Mouse (Mus musculus): ENCODE measurements at regions not wholly inside any gene's neighbourhood (a gene's known extent, or its start where the extent isn't known, plus 50 kb on each side); places are given as distances from the start of the nearest gene placed in this dataset.

DNA sequence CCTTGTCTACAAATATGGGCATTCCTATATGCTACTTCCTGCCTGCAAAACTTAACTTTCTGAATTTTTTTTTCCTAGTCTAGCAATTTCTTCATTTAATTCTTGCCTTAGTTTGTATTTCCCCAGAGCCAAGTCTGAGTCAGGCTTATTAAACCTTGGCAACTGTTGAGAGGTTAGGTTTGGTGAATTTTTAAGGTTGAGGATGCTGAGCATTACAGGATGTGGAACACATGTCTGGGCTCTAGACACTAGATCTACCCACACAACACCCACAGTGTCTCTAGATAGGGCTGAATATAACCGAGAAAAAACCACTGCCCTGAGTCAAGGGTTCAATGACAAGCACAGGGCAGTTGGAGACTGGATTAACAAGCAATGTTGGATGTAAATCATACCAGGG lies 211.4 kb upstream of the Gm765 start:
- Histone ChIP-seq H3K27ac (ENCODE audit: low read depth, low read length) (no peak overlapping the region), H3K4me2 (replicated peaks; ENCODE audit: low read depth, low read length) (no peak overlapping the region), H3K9me3 (ENCODE audit: control insufficient read depth, low read length) (no peaks in the 10 kb centered on the region), H3K9ac (ENCODE audit: low read depth, low read length) (no peak overlapping the region), H3K27me3 (ENCODE audit: control insufficient read depth, insufficient read depth, low read length) (no peaks in the 10 kb centered on the region), H3K4me3 (ENCODE audit: low read length) (no peak overlapping the region), H3K4me1 (ENCODE audit: control insufficient read depth, insufficient read depth, low read length) (no peaks in the 10 kb centered on the region), H3K36me3 (ENCODE audit: control insufficient read depth, insufficient read depth, low read length) (no peaks in the 10 kb centered on the region)
- 69% methylated on average over 1 of the region's 1 CpGs for WGBS
- ATAC-seq (ENCODE audit: low FRiP score, low TSS enrichment), result no peak

DNA sequence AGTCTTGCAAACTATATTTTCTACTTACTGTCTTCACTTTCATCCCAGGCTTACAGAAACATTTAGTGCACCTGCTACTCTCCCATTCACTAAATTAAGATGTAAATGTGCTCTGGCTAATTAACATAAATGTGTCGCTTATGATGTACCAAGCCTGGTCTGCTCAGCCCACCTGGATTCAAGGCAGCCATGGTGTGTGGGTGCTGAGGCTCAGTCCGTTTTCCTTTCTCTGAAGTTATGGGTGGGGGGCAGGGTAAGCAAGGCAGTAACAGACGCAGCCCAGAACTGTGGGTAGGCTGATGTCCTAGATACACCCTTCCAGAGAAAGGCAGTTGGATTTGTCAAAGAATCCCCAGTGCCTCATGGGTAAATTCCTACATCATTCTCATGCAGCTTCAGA lies 209.2 kb upstream of the Gm765 start:
- ATAC-seq (ENCODE audit: low FRiP score, low TSS enrichment), result no peak
- no peaks in the 10 kb centered on the region for H3K9me3 ChIP-seq (ENCODE audit: control insufficient read depth, low read length)
- no peak overlapping the region for H3K27ac ChIP-seq (ENCODE audit: low read depth, low read length)
- no peaks in the 10 kb centered on the region for H3K27me3 ChIP-seq (ENCODE audit: control insufficient read depth, insufficient read depth, low read length)
- no peaks in the 10 kb centered on the region for H3K4me1 ChIP-seq (ENCODE audit: control insufficient read depth, insufficient read depth, low read length)
- no peak overlapping the region for H3K4me2 ChIP-seq (replicated peaks; ENCODE audit: low read depth, low read length)
- H3K36me3 ChIP-seq (ENCODE audit: control insufficient read depth, insufficient read depth, low read length), result no peaks in the 10 kb centered on the region
- H3K9ac ChIP-seq (ENCODE audit: low read depth, low read length), result no peak overlapping the region
- 78% methylated on average over 3 of the region's 3 CpGs for WGBS
- no peak overlapping the region for H3K4me3 ChIP-seq (ENCODE audit: low read length)

DNA sequence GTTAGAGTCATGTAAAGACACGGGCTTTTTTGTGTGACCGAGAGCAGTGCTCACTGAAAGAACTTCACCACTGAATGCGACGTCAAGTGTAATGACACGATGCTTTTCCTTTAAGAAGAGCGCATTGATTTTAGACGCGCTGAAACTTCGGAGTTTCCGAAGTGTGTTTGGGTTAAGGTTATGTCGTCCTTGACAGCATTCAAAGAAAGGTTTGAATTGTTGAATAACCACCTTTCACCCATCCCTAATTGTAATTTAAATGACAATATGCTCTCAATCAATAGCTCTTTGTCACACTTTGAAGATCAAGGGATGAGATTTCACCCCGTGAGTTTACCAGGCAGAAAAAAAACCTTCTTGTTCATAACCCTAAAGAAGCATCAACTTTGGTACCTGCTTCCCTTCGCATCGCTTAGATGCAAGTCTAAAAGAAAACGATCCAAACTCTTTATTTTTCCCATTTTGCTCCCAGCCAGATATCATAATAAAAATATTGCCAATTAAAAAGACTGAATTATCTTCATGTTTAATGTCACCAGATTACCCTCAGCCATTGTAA lies 184.4 kb upstream of the Gm765 start:
- Histone ChIP-seq H3K4me2 (replicated peaks; ENCODE audit: low read depth, low read length) (no peak overlapping the region), H3K36me3 (ENCODE audit: control insufficient read depth, insufficient read depth, low read length) (no peaks in the 10 kb centered on the region), H3K27ac (ENCODE audit: low read depth, low read length) (no peak overlapping the region), H3K9me3 (ENCODE audit: control insufficient read depth, low read length) (no peaks in the 10 kb centered on the region), H3K4me1 (ENCODE audit: control insufficient read depth, insufficient read depth, low read length) (no peaks in the 10 kb centered on the region), H3K4me3 (ENCODE audit: low read length) (no peak overlapping the region), H3K27me3 (ENCODE audit: control insufficient read depth, insufficient read depth, low read length) (no peaks in the 10 kb centered on the region), H3K9ac (ENCODE audit: low read depth, low read length) (no peak overlapping the region)
- no peak for ATAC-seq (ENCODE audit: low FRiP score, low TSS enrichment)
- WGBS, result 59% methylated on average over 15 of the region's 15 CpGs

GRCm38 (mm10) chr6:98525286-98525685 lies 182.7 kb upstream of the Gm765 start:
- Histone ChIP-seq H3K36me3 (ENCODE audit: control insufficient read depth, insufficient read depth, low read length) (no peaks in the 10 kb centered on the region), H3K27me3 (ENCODE audit: control insufficient read depth, insufficient read depth, low read length) (no peaks in the 10 kb centered on the region), H3K27ac (ENCODE audit: low read depth, low read length) (no peak overlapping the region), H3K9me3 (ENCODE audit: control insufficient read depth, low read length) (no peaks in the 10 kb centered on the region), H3K9ac (ENCODE audit: low read depth, low read length) (no peak overlapping the region), H3K4me3 (ENCODE audit: low read length) (no peak overlapping the region), H3K4me2 (replicated peaks; ENCODE audit: low read depth, low read length) (no peak overlapping the region), H3K4me1 (ENCODE audit: control insufficient read depth, insufficient read depth, low read length) (no peaks in the 10 kb centered on the region)
- WGBS, result 9% methylated on average over 6 of the region's 6 CpGs
- no peak for ATAC-seq (ENCODE audit: low FRiP score, low TSS enrichment)

GRCm38 (mm10) chr6:98524659-98525058 lies 182.1 kb upstream of the Gm765 start:
- 50% methylated on average over 2 of the region's 2 CpGs for WGBS
- Histone ChIP-seq H3K4me3 (ENCODE audit: low read length) (no peak overlapping the region), H3K36me3 (ENCODE audit: control insufficient read depth, insufficient read depth, low read length) (no peaks in the 10 kb centered on the region), H3K27me3 (ENCODE audit: control insufficient read depth, insufficient read depth, low read length) (no peaks in the 10 kb centered on the region), H3K4me1 (ENCODE audit: control insufficient read depth, insufficient read depth, low read length) (no peaks in the 10 kb centered on the region), H3K27ac (ENCODE audit: low read depth, low read length) (no peak overlapping the region), H3K4me2 (replicated peaks; ENCODE audit: low read depth, low read length) (no peak overlapping the region), H3K9ac (ENCODE audit: low read depth, low read length) (no peak overlapping the region), H3K9me3 (ENCODE audit: control insufficient read depth, low read length) (no peaks in the 10 kb centered on the region)
- no peak for ATAC-seq (ENCODE audit: low FRiP score, low TSS enrichment)

GRCm38 (mm10) chr6:98521526-98521925 lies 179.0 kb upstream of the Gm765 start:
- no peak for ATAC-seq (ENCODE audit: low FRiP score, low TSS enrichment)
- no peaks in the 10 kb centered on the region for H3K9me3 ChIP-seq (ENCODE audit: control insufficient read depth, low read length)
- WGBS, result 85% methylated on average over 10 of the region's 10 CpGs
- no peak overlapping the region for H3K9ac ChIP-seq (ENCODE audit: low read depth, low read length)
- no peak overlapping the region for H3K27ac ChIP-seq (ENCODE audit: low read depth, low read length)
- H3K27me3 ChIP-seq (ENCODE audit: control insufficient read depth, insufficient read depth, low read length), result no peaks in the 10 kb centered on the region
- no peaks in the 10 kb centered on the region for H3K4me1 ChIP-seq (ENCODE audit: control insufficient read depth, insufficient read depth, low read length)
- no peak overlapping the region for H3K4me2 ChIP-seq (replicated peaks; ENCODE audit: low read depth, low read length)
- H3K4me3 ChIP-seq (ENCODE audit: low read length), result no peak overlapping the region
- H3K36me3 ChIP-seq (ENCODE audit: control insufficient read depth, insufficient read depth, low read length), result no peaks in the 10 kb centered on the region

DNA sequence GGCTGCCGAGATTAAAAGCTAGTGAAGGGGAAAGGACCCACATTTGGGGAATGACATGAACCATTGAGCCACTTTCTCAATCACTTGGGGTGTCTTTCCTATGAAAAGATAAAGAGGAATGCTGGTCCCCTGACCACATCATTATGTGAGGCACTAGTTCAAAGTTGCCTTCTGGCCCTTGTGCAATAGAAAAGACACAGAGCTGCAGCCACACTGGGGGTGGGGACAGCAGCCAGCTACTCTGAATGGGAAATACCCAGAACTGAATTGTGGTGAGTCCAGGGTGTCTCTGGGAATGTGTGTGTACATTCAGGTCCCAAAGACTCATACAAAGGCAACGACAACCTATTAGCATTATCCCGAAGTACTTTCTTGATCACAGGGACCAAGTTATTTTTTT lies 172.3 kb upstream of the Gm765 start:
- H3K4me2 ChIP-seq (replicated peaks; ENCODE audit: low read depth, low read length), result no peak overlapping the region
- ATAC-seq (ENCODE audit: low FRiP score, low TSS enrichment), result no peak
- H3K9ac ChIP-seq (ENCODE audit: low read depth, low read length), result no peak overlapping the region
- no peak overlapping the region for H3K4me3 ChIP-seq (ENCODE audit: low read length)
- WGBS, result 88% methylated on average over 3 of the region's 3 CpGs
- no peaks in the 10 kb centered on the region for H3K36me3 ChIP-seq (ENCODE audit: control insufficient read depth, insufficient read depth, low read length)
- no peaks in the 10 kb centered on the region for H3K9me3 ChIP-seq (ENCODE audit: control insufficient read depth, low read length)
- no peaks in the 10 kb centered on the region for H3K27me3 ChIP-seq (ENCODE audit: control insufficient read depth, insufficient read depth, low read length)
- 0 out of 2 replicates have a peak, but pooled peaks cover 3% of the 10 kb centered on the region for H3K4me1 ChIP-seq (ENCODE audit: control insufficient read depth, insufficient read depth, low read length)
- H3K27ac ChIP-seq (ENCODE audit: low read depth, low read length), result no peak overlapping the region

DNA sequence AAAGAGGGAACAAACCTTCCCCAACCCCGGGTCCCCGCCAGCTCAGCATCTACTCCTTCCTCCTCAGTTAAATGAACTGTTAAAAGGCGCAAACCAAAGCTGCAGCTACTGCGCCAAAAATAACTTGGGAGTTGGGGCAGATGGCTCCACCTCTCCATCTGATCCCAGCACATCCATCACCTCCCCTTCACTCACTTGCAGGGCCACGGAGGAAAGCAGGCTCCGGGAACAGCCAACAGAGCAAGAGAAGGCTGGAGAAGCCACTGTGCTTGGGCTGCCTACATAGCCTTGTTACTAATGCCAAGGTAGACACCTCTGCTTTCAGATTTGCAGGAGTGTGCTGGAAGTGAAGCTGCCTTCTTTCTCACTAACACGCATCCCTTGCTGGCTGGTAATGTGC lies 171.8 kb upstream of the Gm765 start:
- Histone ChIP-seq H3K36me3 (ENCODE audit: control insufficient read depth, insufficient read depth, low read length) (no peaks in the 10 kb centered on the region), H3K9ac (ENCODE audit: low read depth, low read length) (no peak overlapping the region), H3K4me2 (replicated peaks; ENCODE audit: low read depth, low read length) (no peak overlapping the region), H3K9me3 (ENCODE audit: control insufficient read depth, low read length) (no peaks in the 10 kb centered on the region), H3K27ac (ENCODE audit: low read depth, low read length) (no peak overlapping the region), H3K4me1 (ENCODE audit: control insufficient read depth, insufficient read depth, low read length) (0 out of 2 replicates have a peak, but pooled peaks cover 3% of the 10 kb centered on the region), H3K4me3 (ENCODE audit: low read length) (no peak overlapping the region), H3K27me3 (ENCODE audit: control insufficient read depth, insufficient read depth, low read length) (no peaks in the 10 kb centered on the region)
- ATAC-seq (ENCODE audit: low FRiP score, low TSS enrichment), result no peak
- WGBS, result 51% methylated on average over 7 of the region's 7 CpGs

GRCm38 (mm10) chr6:98513217-98513616 lies 170.7 kb upstream of the Gm765 start:
- H3K9me3 ChIP-seq (ENCODE audit: control insufficient read depth, low read length), result no peaks in the 10 kb centered on the region
- ATAC-seq (ENCODE audit: low FRiP score, low TSS enrichment), result no peak
- H3K27ac ChIP-seq (ENCODE audit: low read depth, low read length), result no peak overlapping the region
- WGBS, result 42% methylated on average over 3 of the region's 3 CpGs
- no peaks in the 10 kb centered on the region for H3K27me3 ChIP-seq (ENCODE audit: control insufficient read depth, insufficient read depth, low read length)
- 0 out of 2 replicates have a peak, but pooled peaks cover 3% of the 10 kb centered on the region for H3K4me1 ChIP-seq (ENCODE audit: control insufficient read depth, insufficient read depth, low read length)
- no peak overlapping the region for H3K9ac ChIP-seq (ENCODE audit: low read depth, low read length)
- no peak overlapping the region for H3K4me2 ChIP-seq (replicated peaks; ENCODE audit: low read depth, low read length)
- H3K4me3 ChIP-seq (ENCODE audit: low read length), result no peak overlapping the region
- H3K36me3 ChIP-seq (ENCODE audit: control insufficient read depth, insufficient read depth, low read length), result no peaks in the 10 kb centered on the region

All from kidney, embryonic 14.5 days (tissue).